Mouse (Mus musculus) heart, adult 2 months (tissue): ENCODE data around the gene Cdr2. TPM values are rescaled to one million over a fixed set of nuclear protein-coding genes. Genes with fewer than 3 reads are reported as not detected.

Source experiments
- DNase-seq, 2 experiments: peaks; one replicate each; pipeline ENCODE4 v3.0.0; 2021
- H3K27ac ChIP-seq: fragments of 200-600 bp; 2 replicates; pipeline ENCODE4 v1.8.1; 2022
- H3K27me3 ChIP-seq: fragments of 200-500 bp; 2 replicates; pipeline ENCODE4 v1.6.1; 2012; ENCODE audit warnings: mild to moderate bottlenecking, low read length, inconsistent platforms, mixed read lengths; ENCODE audit not compliant: control insufficient read depth, insufficient read depth
- H3K36me3 ChIP-seq: fragments of 200-500 bp; 2 replicates; pipeline ENCODE4 v1.6.1; 2012; ENCODE audit warnings: low read length, inconsistent platforms; ENCODE audit not compliant: control insufficient read depth, insufficient read depth
- H3K4me1 ChIP-seq: fragments of 200-500 bp; 2 replicates; pipeline ENCODE4 v1.6.1; 2011; ENCODE audit warnings: low read length; ENCODE audit not compliant: control insufficient read depth, insufficient read depth
- H3K4me3 ChIP-seq: fragments of 200-600 bp; 2 replicates; pipeline ENCODE4 v1.8.1; 2022
- H3K79me2 ChIP-seq: fragments of 200-500 bp; replicated peaks from 2 replicates; pipeline ENCODE4 v1.6.1; 2012; ENCODE audit warnings: mild to moderate bottlenecking, inconsistent platforms, low read length, moderate library complexity, mixed read lengths; ENCODE audit not compliant: control insufficient read depth, insufficient read depth
- H3K9ac ChIP-seq: fragments of 200-500 bp; 2 replicates; pipeline ENCODE4 v1.6.1; 2012; ENCODE audit warnings: low read depth, mild to moderate bottlenecking, control low read depth, inconsistent platforms, low read length, mixed read lengths
- CTCF ChIP-seq: fragments of 200-600 bp; IDR thresholded peaks from 2 replicates; pipeline ENCODE4 v1.8.1; 2022; ENCODE audit warnings: antibody characterized with exemption, mild to moderate bottlenecking, moderate library complexity
- EP300 ChIP-seq: fragments of 200-500 bp; IDR thresholded peaks from 2 replicates; pipeline ENCODE4 v1.6.1; 2011; ENCODE audit warnings: low read depth, low read length, control low read depth; ENCODE audit not compliant: insufficient read depth
- POLR2A ChIP-seq: fragments of 200-500 bp; IDR thresholded peaks from 2 replicates; pipeline ENCODE4 v1.6.1; 2011; ENCODE audit warnings: mild to moderate bottlenecking, low read depth, low read length, control low read depth; ENCODE audit not compliant: insufficient read depth
- WGBS: fragments of 180-500 bp; shearing (Covaris S2); methylation state at CpG from one replicate; pipeline ENCODE4 v1.1.7; 2018; 5-methylcytosine and 5-hydroxymethylcytosine counted together
- intact Hi-C: fragments of 180-260 bp; cut with DNase I; formaldehyde crosslinking; loops from one replicate; pipeline ENCODE4 v1.15.1; 2025
- polyA plus RNA-seq: library from polyadenylated mRNA; depleted of rRNA; stranded (reverse); fragments of >200 nt; gene quantifications from 2 replicates; pipeline ENCODE4 v1.2.3, GENCODE M21; 2012
- total RNA-seq, 2 experiments: library from RNA; stranded (reverse); gene quantifications; 2 replicates each; pipeline ENCODE4 v1.2.3; 2021

Cdr2 gene
- total and polyA plus RNA-seq, 3 experiments, result 8.8 to 34.9 (median 11.0) TPM

- Histone ChIP-seq H3K4me3 (no peak overlapping the region), H3K27me3 (no peaks in the 10 kb centered on the region), H3K9ac (no peak overlapping the region), H3K79me2 (no peaks in the 10 kb centered on the region), H3K4me1 (no peaks in the 10 kb centered on the region), H3K36me3 (no peaks in the 10 kb centered on the region), H3K27ac (no peak overlapping the region)
- no peak for TF ChIP-seq POLR2A
- TF ChIP-seq CTCF, result no peak
- no peak for TF ChIP-seq EP300
- no peak for DNase-seq
- intact Hi-C loops, result loop anchor here (5.0 kb wide), 1 partner anchor 68 kb away; no protein-coding TSS in a partner anchor
- WGBS, result 69% methylated on average over 3 of the region's 3 CpGs
Observed at GRCm38 (mm10) chr7:121000065-121000822, 18.1 kb upstream of the Cdr2 start.

GRCm38 (mm10) chr7:120999021-120999530 lies 17.0 kb upstream of the Cdr2 start:
- 50% methylated on average over 2 of the region's 2 CpGs for WGBS
- no peak overlapping the region for H3K4me3 ChIP-seq
- H3K4me1 ChIP-seq, result no peaks in the 10 kb centered on the region
- no peak overlapping the region for H3K9ac ChIP-seq
- no peak overlapping the region for H3K27ac ChIP-seq
- no peak for TF ChIP-seq POLR2A
- TF ChIP-seq CTCF, result no peak
- no peak for TF ChIP-seq EP300
- DNase-seq, result no peak
- intact Hi-C loops, result no loop called here
- no peaks in the 10 kb centered on the region for H3K79me2 ChIP-seq
- no peaks in the 10 kb centered on the region for H3K36me3 ChIP-seq
- no peaks in the 10 kb centered on the region for H3K27me3 ChIP-seq

- intact Hi-C loops, result no loop called here
- 85% methylated on average over 8 of the region's 8 CpGs for WGBS
- no peak for DNase-seq
- TF ChIP-seq POLR2A, result no peak
- TF ChIP-seq CTCF, result no peak
- no peak for TF ChIP-seq EP300
- Histone ChIP-seq H3K4me1 (no peaks in the 10 kb centered on the region), H3K79me2 (no peaks in the 10 kb centered on the region), H3K27me3 (no peaks in the 10 kb centered on the region), H3K36me3 (no peaks in the 10 kb centered on the region), H3K9ac (no peak overlapping the region), H3K4me3 (no peak overlapping the region), H3K27ac (no peak overlapping the region)
Observed at GRCm38 (mm10) chr7:120991191-120991590, 9.1 kb upstream of the Cdr2 start.

- 10% methylated on average over 7 of the region's 7 CpGs for WGBS
- intact Hi-C loops, result loop anchor here (2.0 to 5.0 kb wide), 3 partner anchors 52 to 146 kb away; partner anchors contain the start of genes Igsf6 and Mettl9
- TF ChIP-seq EP300 (no peak), POLR2A (no peak), CTCF (no peak)
- H3K4me1 ChIP-seq, result peaks cover 5% of the 10 kb centered on the region
- peak overlapping the region; percentile 74 for H3K9ac ChIP-seq
- H3K4me3 ChIP-seq, result peak overlapping the region; percentile 94
- DNase-seq, result no peak
- H3K79me2 ChIP-seq, result peaks cover 2% of the 10 kb centered on the region
- no peaks in the 10 kb centered on the region for H3K27me3 ChIP-seq
- H3K27ac ChIP-seq, result peak overlapping the region; percentile 93
- no peaks in the 10 kb centered on the region; the same call in 1 of the 2 replicates for H3K36me3 ChIP-seq
Observed at GRCm38 (mm10) chr7:120982968-120983367, 856 bp upstream of the Cdr2 start.

- DNase-seq, result peak; percentile 57 to 70
- Histone ChIP-seq H3K9ac (peak overlapping the region; percentile 79), H3K27ac (peak overlapping the region; percentile 83), H3K27me3 (no peaks in the 10 kb centered on the region), H3K4me3 (peak overlapping the region; percentile 94), H3K79me2 (peaks cover 2% of the 10 kb centered on the region), H3K4me1 (peaks cover 5% of the 10 kb centered on the region), H3K36me3 (peaks cover 2% of the 10 kb centered on the region)
- intact Hi-C loops, result loop anchor here (5.0 kb wide), 2 partner anchors 91 to 144 kb away; partner anchors contain the start of gene Igsf6
- WGBS, result 8% methylated on average over 39 of the region's 39 CpGs
- TF ChIP-seq EP300 (no peak), CTCF (no peak), POLR2A (no peak)
Observed at GRCm38 (mm10) chr7:120980931-120981924, 884 bp downstream of the Cdr2 start.
